Mouse (Mus musculus) small intestine, adult 2 months (tissue): ENCODE data around the gene Nlrc3.

Experiments used
- CTCF ChIP-seq: fragments of 200-500 bp; IDR thresholded peaks from 2 replicates; pipeline ENCODE4 v1.5.1; 2012; ENCODE audit warnings: low read depth, mild to moderate bottlenecking, control low read depth, inconsistent platforms, low read length, moderate library complexity, mixed read lengths; ENCODE audit not compliant: insufficient replicate concordance, insufficient read length; ENCODE audit errors: extremely low read depth
- POLR2A ChIP-seq: fragments of 200-500 bp; IDR thresholded peaks from 2 replicates; pipeline ENCODE4 v1.6.1; 2012; ENCODE audit warnings: low read depth, mild to moderate bottlenecking, control low read depth, inconsistent platforms, low read length, moderate library complexity

- TF ChIP-seq CTCF (no peak), POLR2A (no peak)
Measured at GRCm38 (mm10) chr16:3933536-3933935, 42.9 kb downstream of the Nlrc3 start.
